Comparison of ENCODE assay signal across 34 mouse cellular contexts in the genomic region with DNA sequence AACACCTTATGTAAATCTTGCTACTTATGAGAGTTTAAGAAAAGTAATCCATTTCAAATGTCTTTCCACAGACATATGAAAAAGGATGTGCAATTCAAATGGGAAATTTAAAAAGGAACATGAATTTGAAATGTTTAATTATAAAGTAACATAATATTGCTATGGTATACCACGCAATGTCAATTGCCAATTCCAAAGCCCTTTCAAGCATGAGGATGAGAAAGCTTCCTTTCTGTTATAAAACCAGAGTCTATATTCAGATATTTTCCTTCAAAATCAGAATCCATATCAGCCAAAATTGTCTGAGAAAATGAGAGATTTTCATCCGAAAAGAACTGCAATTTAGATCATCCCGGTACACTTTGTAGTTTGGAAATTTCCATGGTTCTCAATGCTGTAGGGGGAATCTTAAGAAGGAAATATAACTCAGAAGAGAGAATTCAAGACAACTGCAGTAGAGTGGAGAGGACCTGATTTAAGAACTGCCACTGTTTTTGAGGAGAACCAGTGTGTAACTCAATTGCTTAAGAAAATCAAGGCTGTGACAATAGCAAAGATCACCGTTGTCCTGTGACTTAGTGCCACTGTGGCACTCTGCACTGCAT.
"Had no signal": no experiment of that assay in that cellular context is flagged by ENCODE, and none has a peak within 500 bp of the region (broad histone marks: within the 10 kb centered on the region; RNA-seq: fewer than 3 reads in every experiment).

No protein-coding gene starts in this region.

- DNase-seq: heart, postnatal 10 days; heart, postnatal 14 days; heart, postnatal 36 days; heart, postnatal 4 days; kidney, adult 11 months; kidney, adult 18-20 months; kidney, adult 2 months; kidney, adult 8-10 months; kidney, adult 9 months; kidney, postnatal 10 days; kidney, postnatal 14 days; kidney, postnatal 25 days; kidney, postnatal 36 days; kidney, postnatal 4 days; layer of hippocampus, adult 9-11 months; layer of hippocampus, postnatal 36 days had no signal

- ATAC-seq: hindbrain, embryonic 16.5 days; hindbrain, postnatal 0 days; inflammation-experienced regulatory T-cells, adult 6 months; intestine, embryonic 15.5 days; intestine, embryonic 16.5 days; intestine, postnatal 0 days had no signal

- H3K27ac ChIP-seq: heart, embryonic 10.5 days; heart, embryonic 13.5 days; heart, embryonic 15.5 days; hindbrain, embryonic 10.5 days; hindbrain, embryonic 12.5 days; hindbrain, embryonic 13.5 days; hindbrain, embryonic 14.5 days; hindbrain, embryonic 15.5 days; hindbrain, postnatal 0 days; intestine, embryonic 15.5 days; kidney, embryonic 15.5 days; kidney, postnatal 0 days; layer of hippocampus, adult 2 months had no signal

- H3K4me3 ChIP-seq: heart, embryonic 10.5 days; heart, embryonic 12.5 days; heart, embryonic 13.5 days; heart, embryonic 15.5 days; hindbrain, embryonic 10.5 days; hindbrain, embryonic 12.5 days; hindbrain, embryonic 13.5 days; hindbrain, embryonic 15.5 days; intestine, embryonic 15.5 days; kidney, embryonic 15.5 days; layer of hippocampus, adult 2 months had no signal
